In the genomic region with DNA sequence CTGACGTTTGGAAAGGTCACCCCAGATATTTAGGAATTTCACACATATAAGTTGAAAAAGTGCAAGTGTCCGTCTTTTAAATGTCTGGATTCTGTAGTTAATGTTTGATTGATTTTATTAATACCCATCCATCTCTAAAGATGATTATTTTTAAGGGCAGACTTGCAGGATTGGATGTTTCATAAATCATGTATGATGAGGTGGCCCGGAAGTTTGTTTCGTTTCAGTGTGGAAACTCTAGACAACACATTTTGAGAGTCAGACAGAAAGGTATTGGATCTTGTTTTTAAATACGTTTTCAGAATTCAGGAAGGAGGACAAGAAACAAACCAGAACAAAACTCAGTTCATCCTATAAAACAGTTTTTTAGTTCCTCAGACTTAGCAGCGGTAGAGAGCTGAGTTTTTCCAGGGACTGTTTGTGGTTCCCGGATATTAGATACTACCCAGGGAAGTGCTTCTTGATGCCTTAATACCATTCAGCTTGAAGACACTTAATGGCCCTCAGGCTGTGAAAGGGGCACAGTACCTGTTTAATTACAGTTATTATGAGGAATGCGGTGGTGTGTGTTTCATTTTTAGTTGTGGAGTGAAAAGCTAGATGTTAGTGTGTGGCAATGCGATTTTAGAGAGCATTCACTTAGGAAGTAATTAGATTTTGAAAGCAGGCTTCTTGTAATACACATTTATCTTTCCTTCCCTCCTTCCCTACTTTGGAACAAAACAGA, we compare ENCODE assay signal across 9 mouse cellular contexts. TPM values are rescaled to one million over a fixed set of nuclear protein-coding genes. Genes with fewer than 3 reads are reported as not detected.
DNase-seq lines count a peak whose midpoint lies in the region; ATAC-seq and TF ChIP-seq lines count a peak whose summit lies in the region.
"Had no signal": no experiment of that assay in that cellular context is flagged by ENCODE, and none has a peak within 500 bp of the region (broad histone marks: within the 10 kb centered on the region; RNA-seq: fewer than 3 reads in every experiment).

No protein-coding gene starts in this region.

- H3K4me1 ChIP-seq in forebrain, embryonic 13.5 days: peaks cover 25% of the 10 kb centered on the region
- peaks cover 48% of the 10 kb centered on the region for H3K4me1 ChIP-seq in liver, embryonic 13.5 days (replicated peaks)

- peak overlapping the region; percentile 77 for H3K4me2 ChIP-seq in forebrain, embryonic 13.5 days
- H3K4me2 ChIP-seq in liver, embryonic 13.5 days: peak overlapping the region; percentile 83

- no peak for ATAC-seq in forebrain, embryonic 13.5 days
- no peak for ATAC-seq in liver, embryonic 13.5 days (ENCODE audit: low read depth)

- H3K79me3 ChIP-seq in C2C12 (ENCODE audit: low read depth): peaks cover 64% of the 10 kb centered on the region

- peak overlapping the region; percentile 99 for H3K27ac ChIP-seq in gastrocnemius, adult 2 months
- H3K27ac ChIP-seq in forebrain, embryonic 13.5 days: no peak overlapping the region
- H3K27ac ChIP-seq in liver, embryonic 13.5 days: peak overlapping the region; percentile 94

- peak overlapping the region; percentile 100 for H3K4me3 ChIP-seq in gastrocnemius, adult 2 months
- H3K4me3 ChIP-seq in C2C12 (ENCODE audit: insufficient read depth, poor library complexity, severe bottlenecking): peak overlapping the region; percentile 96
- H3K4me3 ChIP-seq in forebrain, embryonic 13.5 days: peak overlapping the region; percentile 99
- H3K4me3 ChIP-seq in liver, embryonic 13.5 days (replicated peaks): peak overlapping the region; percentile 99

- peaks cover 66% of the 10 kb centered on the region for H3K79me2 ChIP-seq in C2C12 (ENCODE audit: control insufficient read depth, insufficient read depth)

- H3K27me3 ChIP-seq in C2C12 (ENCODE audit: control insufficient read depth, insufficient read depth, insufficient read length): no peaks in the 10 kb centered on the region
- H3K27me3 ChIP-seq in forebrain, embryonic 13.5 days: peaks cover 14% of the 10 kb centered on the region
- H3K27me3 ChIP-seq in liver, embryonic 13.5 days: peaks cover 5% of the 10 kb centered on the region; the same call in 1 of the 2 replicates
- H3K27me3 ChIP-seq: Patski had no signal

- no peak overlapping the region for H3ac ChIP-seq in C2C12 (ENCODE audit: control insufficient read depth, insufficient read length, low read depth)

- DNase-seq in gastrocnemius, adult 2 months: no peak
- no peak for DNase-seq in gastrocnemius, adult 18-20 months (ENCODE audit: low spot score)
- no peak for DNase-seq in liver, embryonic 13.5 days
- DNase-seq in layer of hippocampus, postnatal 36 days: no peak
- DNase-seq in adrenal gland, postnatal 14 days: no peak
- no peak for DNase-seq in right cerebral cortex, postnatal 25 days

- WGBS in forebrain, embryonic 13.5 days: 14% methylated on average over 9 of the region's 9 CpGs
- WGBS in liver, embryonic 13.5 days (ENCODE audit: insufficient replicate concordance): 11% methylated on average over 9 of the region's 9 CpGs

- peaks cover 34% of the 10 kb centered on the region for H3K36me3 ChIP-seq in C2C12 (ENCODE audit: control insufficient read depth, insufficient read depth)
- H3K36me3 ChIP-seq in forebrain, embryonic 13.5 days (ENCODE audit: poor library complexity, severe bottlenecking): peaks cover 4% of the 10 kb centered on the region; the same call in 1 of the 2 replicates
- H3K36me3 ChIP-seq in liver, embryonic 13.5 days: peaks cover 16% of the 10 kb centered on the region

- H3K9ac ChIP-seq in forebrain, embryonic 13.5 days: peak overlapping the region; percentile 96
- peak overlapping the region; percentile 99 for H3K9ac ChIP-seq in liver, embryonic 13.5 days

- no peaks in the 10 kb centered on the region for H3K9me3 ChIP-seq in forebrain, embryonic 13.5 days (replicated peaks)
- H3K9me3 ChIP-seq in liver, embryonic 13.5 days (replicated peaks): no peaks in the 10 kb centered on the region

- intact Hi-C loops in gastrocnemius, adult 2 months (cut with DNase I): loop anchor here (5.0 kb wide), 1 partner anchor 116 kb away; a partner anchor contains a TSS

- no peak for TF ChIP-seq CTCF in gastrocnemius, adult 2 months (IDR thresholded peaks at IDR 0.05)
- TF ChIP-seq CTCF in C2C12 (IDR thresholded peaks at IDR 0.05; ENCODE audit: control insufficient read depth, insufficient read depth, insufficient read length): no peak

TF ChIP-seq in C2C12, 6 proteins besides CTCF, POLR2A, EP300 and RAD21:
- TF ChIP-seq MYOG (IDR thresholded peaks at IDR 0.05; ENCODE audit: control insufficient read depth, extremely low read depth, insufficient read length) (no peak), USF1 (IDR thresholded peaks at IDR 0.05; ENCODE audit: low read depth) (no peak), MYOD1 (IDR thresholded peaks at IDR 0.05; ENCODE audit: control insufficient read depth, insufficient read length, low read depth) (no peak), MAX (IDR thresholded peaks at IDR 0.05) (no peak), CEBPB (IDR thresholded peaks at IDR 0.05; ENCODE audit: low read depth) (no peak), FOSL1 (IDR thresholded peaks at IDR 0.05; ENCODE audit: insufficient read depth, low read length, poor library complexity, severe bottlenecking) (no peak)

RNA-seq across cellular contexts. Expression of a gene that starts 1.1 kb away (rescaled TPM):
- not detected for total RNA-seq in gastrocnemius, adult 2 months (2021)
- total RNA-seq in gastrocnemius, adult 18-20 months (2021): under 1 TPM; 0.76 to 0.78 TPM
- 4.8 TPM for polyA plus RNA-seq in C2C12 (2012; fragmentation: generic; extraction: Trizol)
- polyA plus RNA-seq in forebrain, embryonic 13.5 days (2015; fragmentation: Nextera tagmentation; extraction: Ambion mirVana): 0.81 TPM in 1 of 2 replicates, not detected in the other
- polyA plus RNA-seq in liver, embryonic 13.5 days (2015; fragmentation: Nextera tagmentation; extraction: Ambion mirVana): 0.29 and 1.7 TPM in 2 replicates
- total RNA-seq in layer of hippocampus, postnatal 36 days (2021): 1 to 10 TPM in 1 of 2 experiments, not detected in 1; 2.0 TPM
- total RNA-seq in adrenal gland, postnatal 14 days (2021): 2.0 TPM in 1 of 2 replicates, not detected in the other

RNA-seq across cellular contexts. Expression of a gene that starts 1.6 kb away (rescaled TPM):
- total RNA-seq in gastrocnemius, adult 2 months (2021): 10 to 100 TPM; 77.0 to 80.0 TPM
- 10 to 100 TPM; 70.2 to 77.9 TPM for total RNA-seq in gastrocnemius, adult 18-20 months (2021)
- polyA plus RNA-seq in C2C12 (2012; fragmentation: generic; extraction: Trizol): 42.3 TPM
- 62.4 and 63.8 TPM in 2 replicates for polyA plus RNA-seq in forebrain, embryonic 13.5 days (2015; fragmentation: Nextera tagmentation; extraction: Ambion mirVana)
- 51.6 and 66.2 TPM in 2 replicates for polyA plus RNA-seq in liver, embryonic 13.5 days (2015; fragmentation: Nextera tagmentation; extraction: Ambion mirVana)
- 10 to 100 TPM; 92.1 to 99.2 TPM for total RNA-seq in layer of hippocampus, postnatal 36 days (2021)
- 109 and 116 TPM in 2 replicates for total RNA-seq in adrenal gland, postnatal 14 days (2021)
